Mouse (Mus musculus) neutrophil, adult 5-6 weeks (primary cell): ENCODE results near the gene Tctn3. TPM values are rescaled to one million over a fixed set of nuclear protein-coding genes. Genes with fewer than 3 reads are reported as not detected.

Experiments
- ATAC-seq: fragments of 151-379, 151-347 bp; 2 replicates; pipeline ENCODE4 v1.8.0; 2017; ENCODE audit warnings: mild to moderate bottlenecking, moderate TSS enrichment; ENCODE audit not compliant: insufficient number of reproducible peaks, poor library complexity, low FRiP score, severe bottlenecking; ENCODE audit errors: extremely low read depth
- total RNA-seq: library from RNA; stranded (forward); fragments of 200-1000 nt; gene quantifications from 2 replicates; pipeline ENCODE4 v1.2.3, GENCODE M21; 2017

Gene Tctn3
- total RNA-seq, 1 experiment from 2014 or later, result 6.2 TPM

DNA sequence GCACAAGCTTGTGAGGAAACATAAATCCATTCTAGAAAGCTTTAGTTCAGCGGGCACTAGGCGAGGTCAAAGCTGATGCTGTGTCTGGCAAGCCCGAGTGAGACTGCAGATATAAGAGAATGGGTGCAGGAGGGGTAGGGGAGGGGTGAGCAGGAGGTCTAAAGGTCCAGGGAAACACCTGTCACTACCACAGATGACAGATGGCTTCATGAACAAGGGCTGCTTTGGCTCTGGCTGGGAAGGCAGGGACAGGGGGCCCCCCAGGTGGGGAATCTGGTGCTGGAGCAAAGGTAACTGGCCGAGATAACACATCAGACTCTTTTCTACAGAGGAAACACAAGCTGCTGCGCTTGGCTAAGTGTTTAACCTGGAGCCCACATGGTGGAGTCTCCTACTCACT lies 36.6 kb downstream of the Tctn3 start:
- ATAC-seq, result no peak

DNA sequence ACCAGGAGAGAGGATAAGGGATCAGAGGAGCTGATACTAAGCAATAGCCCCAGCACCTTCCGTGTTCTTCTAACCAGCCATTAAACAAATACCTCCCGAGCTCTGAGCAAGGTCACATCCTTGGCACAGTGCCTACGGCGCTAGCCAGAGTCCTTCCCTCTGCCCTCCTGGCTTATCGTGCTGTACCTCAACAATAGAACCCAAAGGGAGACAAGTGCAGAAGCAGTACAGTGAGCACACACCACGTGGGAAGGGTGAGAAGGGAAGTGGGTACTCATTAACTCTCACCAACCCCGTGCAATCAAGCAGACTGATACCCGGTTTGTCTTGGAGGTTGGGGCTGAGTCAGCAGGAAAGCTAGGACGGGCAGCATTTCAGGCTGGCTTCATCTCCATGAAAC lies 41.3 kb downstream of the Tctn3 start:
- no peak for ATAC-seq

DNA sequence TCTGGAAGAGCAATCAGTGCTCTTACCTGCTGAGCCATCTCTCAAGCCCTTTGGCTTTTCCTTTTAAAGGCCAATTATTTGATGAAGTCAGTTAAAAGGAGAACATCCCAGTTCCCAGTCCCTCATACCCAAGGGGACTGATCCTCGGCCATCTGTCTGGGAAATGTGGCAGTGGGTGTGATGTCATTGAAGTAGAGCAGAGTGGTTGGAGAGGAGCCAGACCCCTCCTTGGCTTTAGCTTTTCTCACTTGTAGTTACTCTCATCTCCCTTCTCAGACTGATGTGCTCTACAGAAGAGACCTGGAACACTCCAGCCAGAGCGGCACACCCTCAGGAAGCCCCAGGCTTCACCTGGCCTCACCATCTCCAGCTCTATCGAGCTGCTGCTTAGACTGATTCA lies 44.4 kb downstream of the Tctn3 start:
- ATAC-seq, result no peak

DNA sequence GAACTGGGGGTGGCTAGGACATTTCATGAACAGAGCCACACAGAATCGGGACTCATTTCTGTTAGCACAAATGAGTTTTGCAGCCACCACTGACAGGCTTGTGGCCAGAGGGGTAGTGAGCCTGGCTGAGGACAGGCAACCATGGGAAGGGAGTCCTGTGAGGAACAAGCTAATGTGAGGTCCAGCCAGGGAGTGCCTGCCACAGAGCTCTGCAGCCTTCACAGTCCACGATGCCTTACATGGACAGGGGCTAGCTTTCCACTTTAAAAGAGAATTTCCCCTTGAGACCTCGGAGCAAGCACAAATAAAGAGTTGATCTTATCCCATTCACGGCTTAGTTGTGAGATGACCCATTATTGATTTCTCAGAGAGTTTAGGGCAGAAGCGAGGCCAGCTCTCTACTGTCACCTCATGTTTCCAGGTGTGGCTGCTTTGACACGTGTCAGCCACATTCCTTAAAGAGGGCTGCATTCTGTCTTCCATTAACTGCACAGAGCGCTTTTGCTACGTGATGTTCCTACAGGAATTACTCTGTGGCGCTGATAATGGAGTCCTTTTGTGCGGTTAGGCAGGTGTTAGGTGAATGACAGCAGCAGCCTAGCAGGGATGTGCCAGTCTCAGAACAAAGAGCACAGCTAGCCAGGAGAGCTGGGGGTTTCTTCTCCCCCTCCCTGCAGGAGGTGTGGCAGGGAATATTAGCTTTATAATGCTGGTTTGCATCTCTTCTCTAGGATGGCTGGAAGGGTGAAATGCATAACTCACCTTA lies 48.0 kb downstream of the Tctn3 start:
- no peak for ATAC-seq

DNA sequence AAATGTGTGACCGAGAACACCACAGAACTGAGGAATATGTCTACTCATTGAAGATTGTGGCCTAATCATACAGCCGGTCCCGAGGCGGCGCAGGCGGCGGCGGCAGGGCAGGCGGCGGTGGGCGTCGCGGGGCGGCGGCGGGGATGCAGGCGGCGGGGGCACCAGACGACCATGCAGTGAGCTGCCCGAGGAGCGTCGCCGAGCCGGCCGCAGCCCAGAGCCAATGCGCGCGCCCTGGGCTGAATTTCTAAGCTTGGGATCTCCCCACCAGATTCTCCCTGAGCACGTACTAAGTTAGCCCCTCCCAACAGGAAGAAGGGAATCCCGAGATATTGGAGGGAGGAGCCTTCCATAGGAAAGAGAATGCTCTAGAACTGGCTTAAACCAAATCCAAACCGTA lies 50.5 kb downstream of the Tctn3 start:
- ATAC-seq, result peak; percentile 60; the same call in 1 of the 2 replicates

DNA sequence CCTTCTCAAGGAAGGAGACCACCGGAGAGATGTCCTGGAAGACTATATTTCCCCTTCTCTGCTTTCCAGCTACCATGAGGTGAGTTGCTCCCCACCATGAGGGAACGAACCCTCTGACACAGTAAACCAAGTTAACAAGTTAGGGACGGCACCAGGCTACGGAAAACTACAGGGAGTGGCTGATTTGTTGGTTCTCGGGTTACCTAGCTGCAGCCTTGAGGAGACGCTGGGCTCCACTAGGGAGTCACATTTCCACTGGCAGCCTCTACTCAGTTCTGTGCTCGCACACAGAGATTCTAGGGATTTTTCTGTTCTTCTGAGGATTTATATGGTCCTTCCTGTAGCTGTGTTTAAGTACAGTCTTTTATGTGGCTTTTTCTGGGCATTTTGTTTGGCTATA lies 56.0 kb downstream of the Tctn3 start:
- no peak for ATAC-seq

GRCm38 (mm10) chr19:40555136-40555535 lies 56.9 kb downstream of the Tctn3 start:
- ATAC-seq, result no peak

DNA sequence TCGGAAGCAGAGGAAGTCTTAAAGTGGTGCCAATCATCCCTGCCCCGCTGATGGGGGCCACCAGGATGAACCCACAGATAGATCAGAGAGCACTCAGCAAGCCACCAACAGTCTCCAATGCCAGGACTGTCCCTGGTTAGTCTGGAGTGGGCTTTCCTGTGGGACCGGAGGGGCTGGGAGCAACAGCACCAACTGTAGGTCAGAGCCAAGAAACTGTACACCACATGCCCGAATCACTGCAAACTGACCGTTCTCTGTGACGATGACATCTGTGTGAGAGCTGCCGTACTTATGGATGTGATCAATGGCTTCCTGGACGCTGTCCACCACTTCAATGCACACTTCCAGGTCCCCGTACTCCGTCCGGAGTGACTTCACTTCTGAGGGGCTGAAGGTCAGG lies 57.7 kb downstream of the Tctn3 start:
- no peak for ATAC-seq

DNA sequence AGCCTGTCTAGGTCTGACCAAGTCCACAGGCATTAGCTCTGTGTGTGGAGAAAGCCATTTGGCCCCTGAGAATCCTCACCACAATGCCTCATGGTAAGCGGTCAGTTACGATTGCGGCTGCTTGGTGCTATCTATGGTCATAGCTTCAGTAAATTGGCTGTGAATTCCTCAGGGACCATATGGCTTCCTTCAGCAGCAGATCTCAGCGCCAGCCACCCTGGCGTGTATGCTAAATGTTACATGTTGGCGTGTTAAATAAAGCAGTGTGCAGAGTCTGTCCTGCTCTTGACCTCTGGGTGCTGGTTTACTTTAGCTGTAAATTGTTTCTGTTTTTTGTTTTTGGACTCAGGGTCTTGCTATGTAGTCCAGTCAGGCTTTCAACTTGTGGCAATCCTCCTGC lies 58.2 kb downstream of the Tctn3 start:
- no peak for ATAC-seq

DNA sequence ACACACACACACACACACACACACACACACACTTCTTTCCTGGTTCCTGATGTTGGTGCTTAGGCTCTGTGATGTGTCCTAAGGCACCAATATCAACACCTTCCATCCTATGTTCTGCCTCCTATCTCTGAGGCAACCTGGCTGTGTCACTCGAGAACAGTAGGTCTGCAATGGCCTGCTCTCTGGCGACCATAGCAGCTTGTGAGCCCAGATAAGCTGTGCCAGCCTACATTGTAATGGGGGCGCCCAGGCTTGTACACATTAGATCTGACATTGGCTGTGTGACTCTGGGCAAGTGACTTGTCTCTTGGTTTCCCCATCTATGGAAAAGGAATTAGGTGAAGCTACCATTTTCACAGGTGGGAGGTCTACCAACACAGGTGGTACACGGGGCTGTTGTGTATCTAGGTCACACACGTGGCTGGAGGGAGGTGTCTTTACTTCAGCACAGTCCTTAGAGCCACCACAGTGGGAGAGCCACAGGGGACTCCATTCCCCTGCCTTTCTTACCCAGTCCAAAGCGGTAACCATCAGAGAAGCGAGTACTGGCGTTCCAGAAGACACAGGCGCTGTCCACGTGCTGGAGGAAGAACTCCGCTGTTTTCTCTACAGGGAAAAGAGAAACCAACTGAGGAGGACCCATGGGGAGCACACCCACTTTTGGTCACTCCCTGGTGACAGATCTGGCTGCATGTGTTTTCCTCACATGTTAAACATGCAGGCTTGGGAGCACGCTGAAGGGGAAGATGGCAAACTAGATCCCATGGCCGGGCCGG lies 58.8 kb downstream of the Tctn3 start:
- ATAC-seq, result no peak

GRCm38 (mm10) chr19:40549516-40550135 lies 62.4 kb downstream of the Tctn3 start:
- ATAC-seq, result no peak

- no peak for ATAC-seq
Observed at GRCm38 (mm10) chr19:40548796-40549515, 63.1 kb downstream of the Tctn3 start.

DNA sequence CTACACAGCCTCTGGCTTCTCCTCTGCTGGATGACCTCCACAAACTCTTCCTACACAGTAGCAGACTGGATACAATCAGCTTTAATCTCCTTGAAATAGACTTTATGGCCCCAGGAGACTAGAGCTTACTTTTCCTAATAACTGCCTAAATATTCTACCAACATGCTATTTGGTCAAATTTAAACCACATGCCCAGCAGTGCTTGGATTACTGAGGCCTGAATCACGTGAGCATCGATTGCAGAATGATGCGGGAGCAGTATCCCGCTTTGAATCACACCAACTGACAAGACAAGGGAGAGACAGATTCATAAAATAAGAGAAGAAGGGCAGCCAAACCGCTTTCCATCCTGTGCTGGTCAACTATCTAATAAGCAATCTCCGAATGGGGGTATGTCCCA lies 63.6 kb downstream of the Tctn3 start:
- ATAC-seq, result no peak

Other genes with a start within 250 kb of the Tctn3 start
- 9.8 and 17.2 TPM in 2 replicates for gene Sorbs1, start 98.5 kb downstream of the Tctn3 start, total RNA-seq
- 8.3 and 10.8 TPM in 2 replicates for gene Aldh18a1, start 23.8 kb downstream of the Tctn3 start, total RNA-seq
- gene Entpd1, start 133 bp upstream of the Tctn3 start, total RNA-seq, result 274 and 277 TPM in 2 replicates
- 1.2 and 2.7 TPM in 2 replicates for gene Cc2d2b, start 136.5 kb upstream of the Tctn3 start, total RNA-seq
- gene Ccnj, start 219.0 kb upstream of the Tctn3 start, total RNA-seq, result 16.5 and 18.3 TPM in 2 replicates